ENCODE assay signal across 20 mouse cellular contexts in genomic region chr7:29774371-29774770, GRCm38 (mm10). TPM values are rescaled to one million over a fixed set of nuclear protein-coding genes. Genes with fewer than 3 reads are reported as not detected.
"Had no signal": no experiment of that assay in that cellular context is flagged by ENCODE, and none has a peak within 500 bp of the region (broad histone marks: within the 10 kb centered on the region; RNA-seq: fewer than 3 reads in every experiment).

No protein-coding gene starts in this region.

- H3K4me3 ChIP-seq: intestine, embryonic 15.5 days; limb, embryonic 13.5 days; liver, embryonic 13.5 days had no signal

- H3K9ac ChIP-seq: intestine, embryonic 15.5 days; limb, embryonic 13.5 days; liver, embryonic 13.5 days had no signal

- H3K27me3 ChIP-seq: intestine, embryonic 15.5 days; limb, embryonic 13.5 days; liver, embryonic 13.5 days had no signal

- ATAC-seq: intestine, embryonic 15.5 days had no signal

- H3K27ac ChIP-seq: intestine, embryonic 15.5 days; limb, embryonic 13.5 days; liver, embryonic 13.5 days had no signal

- H3K9me3 ChIP-seq: intestine, embryonic 15.5 days; limb, embryonic 13.5 days had no signal

- H3K4me2 ChIP-seq: intestine, embryonic 15.5 days; limb, embryonic 13.5 days; liver, embryonic 13.5 days; midbrain, embryonic 11.5 days had no signal

- DNase-seq: kidney, postnatal 4 days; left cerebral cortex, postnatal 4 days; liver, embryonic 13.5 days; lung, adult 2 months; lung, postnatal 14 days; midbrain, embryonic 14.5 days; thymus, adult 18-20 months; thymus, postnatal 36 days had no signal

RNA-seq across cellular contexts. Expression of gene Catsperg2, which starts 47.5 kb away (rescaled TPM):
- total RNA-seq: left cerebral cortex, postnatal 14 days; liver, adult 2 months; megakaryocyte progenitor cell, adult 5-6 weeks; megakaryocyte-erythroid progenitor cell, adult 5-6 weeks had no signal
- polyA plus RNA-seq: intestine, embryonic 15.5 days; limb, embryonic 13.5 days; liver, adult 2 months; liver, embryonic 13.5 days; liver, embryonic 16.5 days; lung, adult 2 months; lung, embryonic 16.5 days; midbrain, embryonic 11.5 days; neural tube, embryonic 11.5 days; small intestine, adult 2 months; urinary bladder, adult 2 months had no signal
